Mouse (Mus musculus) hindbrain, embryonic 12.5 days (tissue): ENCODE results near the gene Zfand3. TPM values are rescaled to one million over a fixed set of nuclear protein-coding genes. Genes with fewer than 3 reads are reported as not detected.

Experiments used
- ATAC-seq: fragments of 200-750 bp; cut with Nextera tagmentation; 2 replicates; pipeline ENCODE4 v1.8.0; 2017; ENCODE audit warnings: moderate TSS enrichment; ENCODE audit not compliant: low FRiP score
- H3K27ac ChIP-seq: fragments of 300-500 bp; sonication (generic); 2 replicates; pipeline ENCODE4 v1.5.1; 2016; ENCODE audit warnings: mild to moderate bottlenecking
- H3K27me3 ChIP-seq: fragments of 300-500 bp; sonication (generic); 2 replicates; pipeline ENCODE4 v1.6.1; 2016; ENCODE audit warnings: mild to moderate bottlenecking
- H3K36me3 ChIP-seq: fragments of 300-500 bp; sonication (generic); 2 replicates; pipeline ENCODE4 v1.6.1; 2016; ENCODE audit warnings: mild to moderate bottlenecking
- H3K4me1 ChIP-seq: fragments of 300-500 bp; sonication (generic); 2 replicates; pipeline ENCODE4 v1.6.1; 2016
- H3K4me2 ChIP-seq: fragments of 300-500 bp; sonication (generic); replicated peaks from 2 replicates; pipeline ENCODE4 v1.6.1; 2016; ENCODE audit warnings: mild to moderate bottlenecking
- H3K4me3 ChIP-seq: fragments of 300-500 bp; sonication (generic); 2 replicates; pipeline ENCODE4 v1.5.1; 2016; ENCODE audit warnings: mild to moderate bottlenecking
- H3K9ac ChIP-seq: fragments of 300-500 bp; sonication (generic); 2 replicates; pipeline ENCODE4 v1.6.1; 2016; ENCODE audit warnings: mild to moderate bottlenecking, moderate library complexity
- H3K9me3 ChIP-seq: fragments of 300-500 bp; sonication (generic); replicated peaks from 2 replicates; pipeline ENCODE4 v1.6.1; 2016; ENCODE audit warnings: mild to moderate bottlenecking
- WGBS: fragments of 180-500 bp; shearing (Covaris S2); methylation state at CpG from one replicate; pipeline ENCODE4 v1.1.7; 2016; 5-methylcytosine and 5-hydroxymethylcytosine counted together
- polyA plus RNA-seq: library from polyadenylated mRNA; unstranded; fragments of >200 nt; fragmentation: Nextera tagmentation; extraction: Ambion mirVana; gene quantifications from 2 replicates; pipeline ENCODE4 v1.2.1, GENCODE M21; 2016

Gene Zfand3
- polyA plus RNA-seq, 1 experiment from 2014 or later: 95.1 TPM

DNA sequence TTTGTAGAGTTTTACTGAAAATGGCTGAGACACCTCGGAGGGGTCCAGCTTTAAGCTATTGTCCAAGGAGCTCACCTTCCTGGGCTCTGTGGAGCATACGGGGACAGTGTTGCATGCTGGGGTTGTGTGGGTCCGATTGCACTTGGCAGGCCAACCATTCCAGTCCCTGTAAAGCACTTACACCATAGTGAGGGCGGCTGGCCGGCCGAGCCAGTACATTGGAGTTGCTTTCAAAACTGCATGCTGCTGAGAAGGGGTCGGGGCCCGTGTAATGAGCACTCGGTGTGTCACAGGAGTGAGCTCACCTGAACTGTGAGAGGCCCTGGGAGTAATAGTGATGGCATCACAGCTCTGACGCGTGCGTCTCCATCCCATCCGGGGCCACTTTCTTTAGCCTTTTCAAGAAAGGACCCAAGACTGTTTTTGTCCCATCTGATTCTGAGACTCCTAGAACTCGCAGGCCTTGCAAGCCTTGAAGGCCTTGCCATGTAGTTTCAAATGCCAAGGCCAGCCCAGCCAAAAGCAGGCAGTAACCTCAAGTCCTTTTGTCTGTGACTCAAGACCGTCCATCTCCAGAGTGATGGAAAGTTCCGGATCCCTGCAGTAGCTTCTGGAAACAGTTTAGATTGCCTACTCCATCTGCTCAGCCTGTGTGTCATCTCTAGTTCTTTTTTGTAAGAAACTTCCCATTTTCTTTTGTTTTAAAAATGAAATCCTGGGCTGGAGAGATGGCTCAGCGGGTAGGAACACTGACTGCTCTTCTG lies 200.7 kb downstream of the Zfand3 start:
- no peaks in the 10 kb centered on the region for H3K27me3 ChIP-seq
- no peaks in the 10 kb centered on the region for H3K9me3 ChIP-seq
- no peak overlapping the region for H3K4me3 ChIP-seq
- no peak for ATAC-seq
- H3K4me1 ChIP-seq: peaks cover 63% of the 10 kb centered on the region
- no peak overlapping the region for H3K4me2 ChIP-seq
- WGBS: 92% methylated on average over 17 of the region's 17 CpGs
- H3K9ac ChIP-seq: no peak overlapping the region
- H3K36me3 ChIP-seq: peaks cover 23% of the 10 kb centered on the region
- no peak overlapping the region for H3K27ac ChIP-seq

DNA sequence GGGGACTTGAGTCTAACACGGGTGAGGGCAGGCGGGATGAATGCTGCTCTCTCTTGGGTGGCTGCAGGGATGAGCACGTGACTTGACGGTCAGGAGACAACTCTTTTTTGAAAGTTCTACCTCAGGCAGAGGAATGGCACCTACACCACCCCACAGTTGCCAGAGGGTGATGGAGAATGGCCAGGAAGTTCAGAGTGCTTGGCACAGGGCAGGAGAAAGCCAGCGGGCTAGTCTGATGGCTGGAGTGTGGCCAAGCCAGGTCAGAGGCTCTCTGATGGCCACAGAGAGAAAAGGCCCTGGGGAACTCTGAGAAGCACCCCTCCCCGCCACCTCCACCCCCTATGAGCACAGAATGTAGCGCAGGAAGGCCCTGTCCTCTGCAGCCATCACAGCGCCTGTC lies 205.7 kb downstream of the Zfand3 start:
- H3K4me2 ChIP-seq: no peak overlapping the region
- H3K4me1 ChIP-seq: peaks cover 19% of the 10 kb centered on the region
- peaks cover 33% of the 10 kb centered on the region for H3K36me3 ChIP-seq
- no peak overlapping the region for H3K4me3 ChIP-seq
- no peak for ATAC-seq
- H3K27me3 ChIP-seq: no peaks in the 10 kb centered on the region
- WGBS: 95% methylated on average over 8 of the region's 8 CpGs
- H3K9me3 ChIP-seq: no peaks in the 10 kb centered on the region
- H3K9ac ChIP-seq: no peak overlapping the region
- no peak overlapping the region for H3K27ac ChIP-seq

DNA sequence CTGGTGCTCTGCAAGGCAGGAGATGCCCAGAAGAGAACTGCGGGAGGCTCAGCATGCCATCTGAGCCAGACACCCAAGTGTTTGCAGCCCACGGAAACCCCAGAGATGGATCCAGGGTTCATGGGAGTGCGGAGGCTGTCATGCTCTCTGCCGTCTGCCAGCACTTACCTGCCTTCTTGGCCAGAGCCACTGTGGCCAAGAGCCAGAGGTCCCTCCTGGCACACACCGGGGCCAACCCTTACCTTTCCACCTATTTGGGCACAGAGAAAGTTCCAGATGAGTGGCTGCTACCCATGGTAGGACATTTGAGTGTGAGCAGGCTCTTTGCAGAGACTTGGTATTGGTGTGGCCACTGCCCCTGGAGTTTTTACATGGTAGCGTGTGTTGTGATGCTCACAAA lies 206.4 kb downstream of the Zfand3 start:
- Histone ChIP-seq H3K27ac (no peak overlapping the region), H3K4me1 (peaks cover 17% of the 10 kb centered on the region), H3K27me3 (no peaks in the 10 kb centered on the region), H3K4me2 (no peak overlapping the region), H3K9me3 (no peaks in the 10 kb centered on the region), H3K4me3 (no peak overlapping the region), H3K36me3 (peaks cover 33% of the 10 kb centered on the region), H3K9ac (no peak overlapping the region)
- ATAC-seq: no peak
- WGBS: 94% methylated on average over 6 of the region's 6 CpGs

DNA sequence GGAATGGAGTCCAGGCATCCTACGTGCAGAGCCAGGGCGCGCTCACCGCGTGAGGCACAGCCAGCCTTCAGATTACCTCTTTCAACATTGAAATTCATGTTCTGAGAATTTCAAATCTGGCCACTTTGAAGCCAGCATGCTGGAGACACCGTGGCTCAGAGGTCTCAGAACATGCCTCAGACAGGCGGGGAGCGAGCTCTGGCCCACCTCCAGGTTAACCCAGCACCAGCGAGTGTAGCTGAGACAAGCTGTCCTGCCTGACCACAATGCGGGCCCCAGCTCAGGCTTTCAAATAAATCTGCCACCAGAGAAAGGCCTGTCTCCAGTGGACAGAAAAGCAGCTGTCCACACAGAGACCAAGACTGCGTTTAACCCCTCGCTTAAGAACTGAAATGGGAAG lies 208.1 kb downstream of the Zfand3 start:
- Histone ChIP-seq H3K4me3 (no peak overlapping the region), H3K9me3 (no peaks in the 10 kb centered on the region), H3K36me3 (peaks cover 33% of the 10 kb centered on the region), H3K27me3 (no peaks in the 10 kb centered on the region), H3K4me2 (no peak overlapping the region), H3K4me1 (0 out of 2 replicates have a peak, but pooled peaks cover 5% of the 10 kb centered on the region), H3K27ac (peak overlapping the region; percentile 30; the same call in 1 of the 2 replicates), H3K9ac (no peak overlapping the region)
- ATAC-seq: no peak
- 92% methylated on average over 12 of the region's 12 CpGs for WGBS

DNA sequence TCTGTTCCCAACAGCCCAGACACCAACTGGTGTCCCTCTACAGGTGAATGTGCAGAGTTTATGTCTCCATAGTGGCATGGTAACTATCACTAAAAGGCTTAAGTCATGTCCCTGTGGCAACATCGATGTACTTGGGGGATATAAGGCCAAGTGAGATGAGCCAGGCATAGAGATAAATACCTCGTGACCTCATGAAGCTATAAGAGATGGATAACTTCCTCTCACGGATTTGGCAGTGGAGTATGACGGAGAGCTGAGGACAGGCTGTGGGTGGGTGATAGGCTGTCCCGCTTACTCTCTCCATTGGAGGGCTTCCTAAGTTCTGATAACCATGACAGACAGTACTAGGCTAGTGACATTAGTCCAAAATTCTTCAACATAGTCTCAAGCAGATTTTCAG lies 208.8 kb downstream of the Zfand3 start:
- H3K27me3 ChIP-seq: no peaks in the 10 kb centered on the region
- ATAC-seq: no peak
- no peak overlapping the region for H3K4me2 ChIP-seq
- no peak overlapping the region for H3K9ac ChIP-seq
- 0 out of 2 replicates have a peak, but pooled peaks cover 3% of the 10 kb centered on the region for H3K4me1 ChIP-seq
- no peak overlapping the region for H3K27ac ChIP-seq
- H3K9me3 ChIP-seq: no peaks in the 10 kb centered on the region
- H3K36me3 ChIP-seq: peaks cover 32% of the 10 kb centered on the region
- H3K4me3 ChIP-seq: no peak overlapping the region
- whole genome bisulfite sequencing: 89% methylated on average over 5 of the region's 5 CpGs

DNA sequence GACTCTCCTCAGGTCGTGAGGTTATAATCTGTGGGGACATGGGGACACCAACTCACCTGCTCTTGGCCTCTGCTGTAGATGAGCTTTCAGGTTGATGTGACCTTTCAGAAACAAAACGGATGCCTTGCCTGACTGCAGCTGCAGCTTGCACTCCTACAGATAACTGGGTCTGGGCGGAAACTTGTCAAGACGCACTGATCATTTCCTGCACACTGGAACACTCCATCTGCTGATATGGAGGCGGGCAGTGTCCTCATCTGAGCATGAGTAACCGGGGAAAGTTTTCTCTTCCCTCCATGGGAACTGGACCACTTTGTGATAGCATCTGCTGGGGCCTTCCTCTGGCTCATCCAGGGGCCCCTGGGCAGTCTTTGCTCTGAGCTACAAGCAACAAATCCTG lies 209.9 kb downstream of the Zfand3 start:
- ATAC-seq: no peak
- 0 out of 2 replicates have a peak, but pooled peaks cover 3% of the 10 kb centered on the region for H3K4me1 ChIP-seq
- H3K9me3 ChIP-seq: no peaks in the 10 kb centered on the region
- no peak overlapping the region for H3K4me3 ChIP-seq
- peaks cover 24% of the 10 kb centered on the region for H3K36me3 ChIP-seq
- whole genome bisulfite sequencing: 87% methylated on average over 6 of the region's 6 CpGs
- no peak overlapping the region for H3K27ac ChIP-seq
- H3K27me3 ChIP-seq: no peaks in the 10 kb centered on the region
- no peak overlapping the region for H3K9ac ChIP-seq
- no peak overlapping the region for H3K4me2 ChIP-seq

DNA sequence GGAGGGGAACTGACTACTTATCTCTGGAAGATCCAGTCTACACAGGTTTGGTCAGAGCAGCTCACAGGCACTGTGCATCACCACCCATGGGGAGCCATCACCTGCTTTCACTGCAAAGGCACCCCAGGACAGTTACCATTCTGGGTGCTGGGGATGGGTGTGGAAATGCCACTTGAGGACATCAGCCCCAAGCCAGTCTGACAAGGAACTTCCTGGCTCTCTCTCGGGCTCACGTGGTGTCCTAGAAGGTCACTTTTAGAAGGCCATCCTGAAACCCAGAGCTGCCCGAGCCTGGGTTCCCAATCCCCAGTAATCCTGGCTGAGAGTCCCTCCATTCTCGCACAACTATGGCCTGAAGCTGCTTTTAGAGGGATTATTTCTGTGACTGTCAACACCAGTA lies 211.2 kb downstream of the Zfand3 start:
- WGBS: 81% methylated on average over 4 of the region's 4 CpGs
- H3K27me3 ChIP-seq: no peaks in the 10 kb centered on the region
- no peaks in the 10 kb centered on the region for H3K9me3 ChIP-seq
- peaks cover 17% of the 10 kb centered on the region for H3K36me3 ChIP-seq
- H3K4me3 ChIP-seq: no peak overlapping the region
- H3K27ac ChIP-seq: peak overlapping the region; percentile 30; the same call in 1 of the 2 replicates
- H3K4me2 ChIP-seq: no peak overlapping the region
- ATAC-seq: no peak
- H3K4me1 ChIP-seq: 0 out of 2 replicates have a peak, but pooled peaks cover 3% of the 10 kb centered on the region
- no peak overlapping the region for H3K9ac ChIP-seq

DNA sequence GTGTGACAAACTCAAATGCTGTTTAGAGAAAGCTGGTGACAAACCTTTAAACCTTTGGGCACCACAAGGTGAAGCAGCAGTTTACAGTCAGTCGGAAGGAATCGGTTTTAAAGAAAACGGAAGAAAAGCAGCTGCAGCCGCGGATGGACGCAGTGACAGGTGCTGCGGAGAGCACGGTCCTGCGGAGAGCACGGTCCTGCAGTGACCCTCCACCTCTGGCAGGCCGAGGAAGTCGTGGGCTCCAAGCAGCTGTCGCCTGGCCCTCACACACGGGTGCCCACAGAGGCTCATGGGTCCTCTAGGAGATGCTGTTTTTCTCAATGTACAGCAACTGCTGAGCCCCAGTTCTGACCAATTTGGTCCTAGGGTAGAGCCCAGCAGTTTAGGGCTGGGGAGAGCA lies 217.1 kb downstream of the Zfand3 start:
- no peak overlapping the region for H3K4me3 ChIP-seq
- no peak overlapping the region for H3K9ac ChIP-seq
- no peaks in the 10 kb centered on the region for H3K27me3 ChIP-seq
- peaks cover 43% of the 10 kb centered on the region for H3K4me1 ChIP-seq
- H3K4me2 ChIP-seq: no peak overlapping the region
- H3K36me3 ChIP-seq: peaks cover 7% of the 10 kb centered on the region; the same call in 1 of the 2 replicates
- 79% methylated on average over 14 of the region's 14 CpGs for WGBS
- no peak for ATAC-seq
- H3K9me3 ChIP-seq: no peaks in the 10 kb centered on the region
- no peak overlapping the region for H3K27ac ChIP-seq

DNA sequence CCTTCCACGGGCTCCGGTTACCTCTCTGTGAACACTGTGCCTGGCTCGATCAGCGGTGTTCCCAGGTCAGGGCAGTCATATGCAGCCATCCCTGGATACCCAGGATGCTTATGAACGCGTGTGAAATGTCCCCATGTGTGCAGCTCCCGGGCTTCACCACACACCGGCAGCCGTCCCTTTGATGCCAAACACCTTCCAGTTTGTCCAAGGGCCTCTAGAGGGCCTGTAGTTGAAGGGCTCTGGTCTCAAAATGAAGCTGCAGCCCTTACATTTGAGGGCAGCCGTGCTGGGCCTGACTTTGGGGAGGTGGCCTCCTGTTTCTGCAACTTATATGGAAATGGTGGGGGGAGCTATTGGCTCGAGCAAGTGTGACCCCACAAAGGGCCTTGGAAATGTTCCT lies 217.8 kb downstream of the Zfand3 start:
- Histone ChIP-seq H3K9ac (0 out of 2 replicates have a peak overlapping the region, but pooled peaks have one; percentile 10), H3K4me2 (no peak overlapping the region), H3K4me3 (no peak overlapping the region), H3K4me1 (peaks cover 41% of the 10 kb centered on the region), H3K9me3 (no peaks in the 10 kb centered on the region), H3K36me3 (peaks cover 7% of the 10 kb centered on the region; the same call in 1 of the 2 replicates), H3K27ac (peak overlapping the region; percentile 44; the same call in 1 of the 2 replicates), H3K27me3 (no peaks in the 10 kb centered on the region)
- 80% methylated on average over 11 of the region's 11 CpGs for WGBS
- no peak for ATAC-seq

DNA sequence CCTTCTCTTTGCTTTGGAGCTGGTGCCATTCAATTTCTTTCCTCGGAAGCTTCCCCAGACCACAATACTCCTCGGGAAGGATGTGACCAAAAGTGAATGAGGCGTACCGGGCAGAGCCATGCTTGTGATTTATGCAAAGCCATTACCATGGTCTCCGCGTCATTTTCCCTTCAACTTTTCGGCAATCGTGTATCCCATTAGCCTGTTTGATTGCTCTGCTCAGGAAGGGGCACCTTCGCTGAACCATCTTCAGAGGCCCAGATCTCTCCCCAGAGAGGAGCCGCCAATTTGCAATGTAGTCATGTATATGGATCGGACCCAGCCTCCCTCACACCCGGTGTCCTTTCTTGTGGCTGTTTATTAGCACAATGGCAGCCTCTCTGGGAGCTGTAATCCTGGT lies 218.3 kb downstream of the Zfand3 start:
- H3K4me1 ChIP-seq: peaks cover 41% of the 10 kb centered on the region
- H3K27ac ChIP-seq: peak overlapping the region; percentile 44
- no peak for ATAC-seq

DNA sequence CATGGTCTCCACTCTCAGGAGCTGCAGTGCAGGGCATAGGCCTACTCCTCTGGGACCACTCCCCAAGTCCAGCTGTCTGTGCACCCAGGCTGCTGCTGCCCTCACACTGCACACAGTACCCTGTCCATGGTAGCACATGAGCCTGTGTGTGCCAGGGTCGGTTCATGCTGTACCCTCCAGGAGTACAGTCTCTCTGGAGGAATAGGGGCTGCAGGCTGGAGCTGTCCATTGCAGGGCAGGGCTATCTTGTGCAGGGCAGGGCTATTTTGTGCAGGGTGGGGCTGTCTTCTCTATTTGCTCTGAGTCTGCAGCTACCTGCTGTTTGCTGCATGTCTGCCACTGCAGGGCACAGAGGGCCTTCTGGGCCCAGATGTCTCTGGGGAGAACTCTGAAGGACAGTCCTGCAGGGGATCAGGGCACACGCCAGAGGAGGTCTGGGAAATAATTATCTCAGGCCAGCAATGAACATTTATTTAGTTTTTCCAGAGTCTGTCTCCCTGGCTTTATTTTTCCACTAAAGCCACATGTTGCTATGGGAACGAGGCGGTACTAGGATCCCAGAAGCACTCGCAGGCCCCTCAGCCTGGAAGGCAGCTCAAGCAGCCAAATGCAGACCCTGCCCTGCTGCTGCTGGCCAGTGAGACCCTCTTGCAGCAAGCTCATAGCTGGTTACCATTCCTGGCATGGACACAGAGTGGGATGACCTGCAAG lies 220.7 kb downstream of the Zfand3 start:
- peak; percentile 16; the same call in 1 of the 2 replicates for ATAC-seq
- Histone ChIP-seq H3K36me3 (no peaks in the 10 kb centered on the region), H3K4me3 (no peak overlapping the region), H3K27me3 (no peaks in the 10 kb centered on the region), H3K9me3 (no peaks in the 10 kb centered on the region), H3K4me2 (no peak overlapping the region), H3K9ac (peak overlapping the region; percentile 29; the same call in 1 of the 2 replicates), H3K27ac (no peak overlapping the region), H3K4me1 (peaks cover 56% of the 10 kb centered on the region)
- WGBS: 36% methylated on average over 5 of the region's 5 CpGs

More for the DNA sequence above, 218.3 kb downstream of the Zfand3 start:
- Histone ChIP-seq H3K27me3 (no peaks in the 10 kb centered on the region), H3K9me3 (no peaks in the 10 kb centered on the region), H3K4me3 (no peak overlapping the region), H3K4me2 (no peak overlapping the region), H3K9ac (0 out of 2 replicates have a peak overlapping the region, but pooled peaks have one; percentile 10), H3K36me3 (peaks cover 7% of the 10 kb centered on the region; the same call in 1 of the 2 replicates)
- 62% methylated on average over 12 of the region's 12 CpGs for WGBS

DNA sequence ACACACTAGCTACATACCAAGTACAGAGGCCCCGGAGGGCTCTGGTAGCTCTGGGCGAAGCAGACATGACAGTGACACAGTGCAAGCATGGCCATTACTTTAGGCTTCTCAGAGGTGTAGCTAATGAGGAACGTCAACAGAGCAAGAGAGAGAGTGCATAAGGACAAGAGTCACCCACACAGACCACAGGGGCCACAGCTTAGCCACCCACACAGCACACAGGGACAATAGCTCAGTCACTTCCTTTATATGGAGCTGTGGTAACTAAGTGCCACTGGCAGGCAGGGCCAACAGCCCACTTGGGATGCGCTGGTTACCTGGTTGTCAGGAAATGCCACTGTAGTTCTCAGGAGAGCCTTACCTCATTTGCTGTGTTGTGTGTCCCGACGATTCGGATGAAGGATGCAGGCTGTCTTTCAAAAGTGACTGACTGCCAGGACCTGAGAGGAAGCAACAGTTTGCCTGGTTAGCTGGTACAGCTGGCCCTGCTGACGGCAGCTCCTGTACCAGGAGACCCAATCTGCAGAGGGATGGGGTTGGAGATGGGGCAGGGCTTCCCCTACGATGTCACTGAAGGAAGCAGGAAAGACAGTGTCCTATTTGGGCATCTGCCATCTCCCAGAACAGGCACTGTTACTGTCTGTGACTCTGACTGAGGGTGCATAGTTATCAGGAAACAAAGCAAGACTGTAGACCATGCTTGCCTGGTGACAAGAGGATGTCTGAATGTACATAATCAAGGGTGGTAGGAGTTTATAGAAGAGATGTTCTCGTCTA lies 224.1 kb downstream of the Zfand3 start:
- Histone ChIP-seq H3K9ac (no peak overlapping the region), H3K27me3 (no peaks in the 10 kb centered on the region), H3K27ac (no peak overlapping the region), H3K4me1 (peaks cover 47% of the 10 kb centered on the region), H3K9me3 (no peaks in the 10 kb centered on the region), H3K4me2 (no peak overlapping the region), H3K4me3 (no peak overlapping the region), H3K36me3 (no peaks in the 10 kb centered on the region)
- ATAC-seq: no peak
- WGBS: 88% methylated on average over 10 of the region's 10 CpGs
